Mouse (Mus musculus) lung, adult 2 months (tissue): Measurements from ENCODE around the gene Cacna2d3. TPM values are rescaled to one million over a fixed set of nuclear protein-coding genes. Genes with fewer than 3 reads are reported as not detected.

ENCODE experiments used
- DNase-seq: peaks from one replicate; pipeline ENCODE4 v3.0.0; 2022
- H3K4me1 ChIP-seq: fragments of 200-500 bp; 2 replicates; pipeline ENCODE4 v1.6.1; 2011; ENCODE audit warnings: low read length; ENCODE audit not compliant: control insufficient read depth, insufficient read depth
- H3K4me3 ChIP-seq: fragments of 200-500 bp; replicated peaks from 2 replicates; pipeline ENCODE3; 2011; ENCODE audit warnings: low read depth, mild to moderate bottlenecking, control low read depth, low read length; ENCODE audit errors: extremely low read depth
- CTCF ChIP-seq: fragments of 200-500 bp; IDR thresholded peaks from 2 replicates; pipeline ENCODE4 v1.5.1; 2011; ENCODE audit warnings: mild to moderate bottlenecking, low read length, control low read depth; ENCODE audit not compliant: insufficient read depth
- POLR2A ChIP-seq: fragments of 200-500 bp; IDR thresholded peaks from 2 replicates; pipeline ENCODE4 v1.6.1; 2011; ENCODE audit warnings: low read depth, mild to moderate bottlenecking, control low read depth, low read length, borderline replicate concordance; ENCODE audit errors: extremely low read depth
- WGBS: fragments of 180-500 bp; shearing (Covaris S2); methylation state at CpG from one replicate; pipeline ENCODE4 v1.1.7; 2018; 5-methylcytosine and 5-hydroxymethylcytosine counted together
- polyA plus RNA-seq: library from polyadenylated mRNA; depleted of rRNA; stranded (reverse); fragments of >200 nt; gene quantifications from 2 replicates; pipeline ENCODE4 v1.2.3, GENCODE M21; 2012

Cacna2d3 gene
- polyA plus RNA-seq, 1 experiment: 0.38 TPM

DNA sequence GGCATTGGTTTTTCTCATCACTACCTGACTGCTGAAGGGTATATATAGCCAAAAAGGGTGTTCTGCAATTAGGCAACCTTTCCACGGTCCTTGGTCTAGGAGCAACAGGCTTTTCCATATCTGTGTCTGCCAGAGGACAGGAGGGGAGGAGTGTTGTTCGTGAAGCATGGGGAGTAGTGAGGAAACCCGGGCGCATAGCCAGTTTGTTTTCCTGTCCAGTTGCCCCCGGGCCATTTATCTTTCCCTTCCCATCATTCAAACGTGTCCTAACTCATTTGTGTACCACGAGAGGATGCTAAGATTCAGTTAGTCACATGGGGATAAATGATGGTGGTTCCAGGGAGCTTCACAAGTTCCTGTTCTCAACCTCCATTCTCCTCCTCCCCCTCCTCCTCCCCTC, 283.0 kb downstream of the Cacna2d3 start:
- 31% methylated on average over 7 of the region's 7 CpGs for WGBS
- Histone ChIP-seq H3K4me1 (no peaks in the 10 kb centered on the region), H3K4me3 (no peak overlapping the region)
- TF ChIP-seq POLR2A (no peak), CTCF (no peak)
- no peak for DNase-seq

DNA sequence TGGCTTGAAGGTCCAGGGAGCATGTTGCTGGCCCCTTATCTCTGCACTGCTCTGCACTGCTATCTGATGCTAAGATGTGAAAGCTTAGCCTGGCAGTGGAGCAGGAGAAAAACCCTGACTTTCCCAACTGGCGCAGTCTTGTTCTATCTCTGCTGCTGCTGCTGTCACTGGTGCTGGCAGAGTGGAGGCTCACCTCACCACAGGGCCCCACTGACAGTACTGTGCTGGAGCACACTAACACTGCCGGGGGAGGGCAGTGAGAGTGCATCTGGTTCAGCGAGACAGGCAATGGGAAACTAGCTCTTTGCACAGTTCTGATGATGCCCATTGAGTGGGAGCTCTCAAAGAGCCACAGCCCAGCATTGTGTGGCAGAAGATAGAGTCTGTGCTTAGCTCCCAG, 283.4 kb downstream of the Cacna2d3 start:
- no peak overlapping the region for H3K4me3 ChIP-seq

DNA sequence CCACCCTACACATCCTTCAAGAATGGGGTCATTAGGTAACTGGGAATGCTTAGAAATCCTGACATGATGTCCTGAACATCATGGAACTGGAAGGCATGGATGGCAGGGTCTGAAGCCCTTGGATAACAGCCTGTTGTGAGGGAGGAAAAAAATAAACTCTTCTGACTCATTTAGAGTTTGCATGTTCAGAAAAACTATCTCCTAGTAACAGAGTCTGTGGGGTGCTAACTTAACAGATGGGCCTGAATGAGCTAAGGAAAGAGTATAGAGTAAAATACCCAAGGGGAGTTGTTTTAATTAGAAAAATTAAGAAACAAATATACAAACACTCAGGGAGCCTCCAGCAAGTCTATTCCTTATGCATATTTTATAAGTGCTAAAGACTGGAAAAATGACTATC, 286.5 kb downstream of the Cacna2d3 start:
- TF ChIP-seq POLR2A (no peak), CTCF (no peak)
- Histone ChIP-seq H3K4me1 (no peaks in the 10 kb centered on the region), H3K4me3 (no peak overlapping the region)
- DNase-seq: no peak

More for the DNA sequence above, 283.4 kb downstream of the Cacna2d3 start:
- TF ChIP-seq POLR2A (no peak), CTCF (no peak)
- 65% methylated on average over 3 of the region's 3 CpGs for WGBS
- H3K4me1 ChIP-seq: no peaks in the 10 kb centered on the region
- DNase-seq: no peak

DNA sequence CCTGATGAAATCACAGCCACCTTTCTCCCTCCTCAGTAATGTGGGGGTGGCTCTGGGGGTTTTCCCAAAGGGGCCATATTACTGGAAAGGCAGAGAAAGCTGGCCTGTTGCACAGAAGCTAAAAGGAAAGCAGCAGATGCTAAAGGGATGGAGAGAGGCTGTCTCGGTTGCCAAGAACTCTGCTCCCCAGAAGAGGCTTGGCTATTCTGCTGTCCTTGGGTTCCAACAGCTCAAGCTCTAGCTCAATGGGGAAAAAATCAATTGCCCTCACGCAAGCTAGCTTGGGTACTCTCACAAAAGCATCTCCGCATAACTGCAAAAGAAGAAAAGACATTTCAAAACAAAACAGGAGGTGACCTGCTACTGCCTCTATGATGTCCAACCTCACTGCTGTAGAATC, 287.9 kb downstream of the Cacna2d3 start:
- Histone ChIP-seq H3K4me3 (no peak overlapping the region), H3K4me1 (no peaks in the 10 kb centered on the region)
- 83% methylated on average over 3 of the region's 3 CpGs for WGBS
- DNase-seq: no peak
- TF ChIP-seq POLR2A: no peak
- TF ChIP-seq CTCF: no peak

GRCm38 (mm10) chr14:29433076-29433714, 288.5 kb downstream of the Cacna2d3 start:
- DNase-seq: no peak
- WGBS: 38% methylated on average over 5 of the region's 5 CpGs
- no peaks in the 10 kb centered on the region for H3K4me1 ChIP-seq
- no peak for TF ChIP-seq POLR2A
- TF ChIP-seq CTCF: no peak
- no peak overlapping the region for H3K4me3 ChIP-seq

- WGBS: 76% methylated on average over 2 of the region's 2 CpGs
- DNase-seq: no peak
- TF ChIP-seq POLR2A (no peak), CTCF (no peak)
- Histone ChIP-seq H3K4me3 (no peak overlapping the region), H3K4me1 (no peaks in the 10 kb centered on the region)
These were observed 291.9 kb downstream of the Cacna2d3 start for GRCm38 (mm10) chr14:29429788-29430187.

DNA sequence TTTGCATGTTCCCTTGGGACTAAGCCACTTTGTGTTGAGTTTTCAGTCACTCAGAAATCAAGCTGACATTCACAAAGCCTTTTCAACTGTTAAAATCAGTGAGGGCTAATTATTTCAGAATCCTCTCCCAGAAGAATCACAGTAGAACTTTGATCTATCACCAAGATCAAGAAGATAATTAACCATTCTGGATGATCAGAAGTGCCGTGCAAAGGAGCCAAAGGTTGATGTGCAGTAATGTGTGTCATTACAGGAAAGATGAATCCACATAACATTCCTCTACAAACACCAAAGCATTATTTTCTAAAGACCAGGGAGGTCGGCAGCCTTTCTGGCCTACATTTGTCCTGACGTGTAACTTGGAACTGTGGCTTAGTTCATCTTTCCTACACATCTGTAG, 296.0 kb downstream of the Cacna2d3 start:
- no peak overlapping the region for H3K4me3 ChIP-seq
- TF ChIP-seq CTCF (no peak), POLR2A (no peak)
- H3K4me1 ChIP-seq: no peaks in the 10 kb centered on the region
- 76% methylated on average over 3 of the region's 3 CpGs for WGBS
- no peak for DNase-seq

GRCm38 (mm10) chr14:29425208-29425607, 296.5 kb downstream of the Cacna2d3 start:
- WGBS: 76% methylated on average over 3 of the region's 3 CpGs
- H3K4me1 ChIP-seq: no peaks in the 10 kb centered on the region
- TF ChIP-seq POLR2A (no peak), CTCF (no peak)
- H3K4me3 ChIP-seq: no peak overlapping the region
- DNase-seq: no peak

- H3K4me3 ChIP-seq: no peak overlapping the region
- WGBS: 20% methylated on average over 2 of the region's 2 CpGs
- no peak for DNase-seq
- no peak for TF ChIP-seq POLR2A
- TF ChIP-seq CTCF: no peak
- 0 out of 2 replicates have a peak, but pooled peaks cover 2% of the 10 kb centered on the region for H3K4me1 ChIP-seq
These were observed 315.8 kb downstream of the Cacna2d3 start for GRCm38 (mm10) chr14:29405878-29406165.

DNA sequence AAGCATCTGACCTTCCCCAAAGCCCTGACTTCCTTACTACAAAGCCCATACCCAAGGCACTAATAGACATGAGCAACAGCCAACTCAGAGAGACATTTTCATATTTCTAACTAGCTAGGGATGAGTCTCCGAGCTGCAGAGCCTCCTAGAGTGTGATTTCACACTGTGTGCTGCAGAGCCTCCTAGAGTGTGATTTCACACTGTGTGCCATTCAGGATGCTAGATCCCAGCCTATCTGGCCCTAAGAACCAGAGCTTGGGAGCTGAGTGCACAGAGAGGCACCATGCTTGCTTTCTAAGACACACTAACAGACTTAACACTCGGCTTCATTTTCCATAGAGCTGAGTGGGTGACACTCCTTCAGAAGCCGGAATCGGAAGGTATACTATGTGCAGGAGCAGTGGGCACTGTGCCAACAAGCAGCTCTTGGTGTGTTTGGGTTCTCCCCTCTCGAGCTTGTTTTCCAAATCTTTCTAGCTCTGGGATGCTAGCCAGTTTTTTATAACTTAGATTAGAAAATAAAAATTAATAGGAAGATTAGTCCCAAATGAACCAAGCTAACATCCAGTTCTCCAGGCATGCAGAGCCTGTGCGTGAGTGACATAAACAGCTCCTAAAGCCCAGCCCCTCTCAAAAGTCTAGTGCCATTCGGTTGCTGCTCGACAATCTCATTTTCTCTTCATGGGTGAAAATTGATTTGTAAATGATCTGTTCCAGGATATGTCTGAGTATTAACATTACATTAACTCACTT, 316.4 kb downstream of the Cacna2d3 start:
- 39% methylated on average over 8 of the region's 8 CpGs for WGBS
- no peak overlapping the region for H3K4me3 ChIP-seq
- 0 out of 2 replicates have a peak, but pooled peaks cover 2% of the 10 kb centered on the region for H3K4me1 ChIP-seq
- TF ChIP-seq POLR2A (no peak), CTCF (no peak)
- no peak for DNase-seq
